Mouse (Mus musculus) lung, adult 2 months (tissue): ENCODE measurements around the gene Wbp4.

ENCODE experiments used
- CTCF ChIP-seq: fragments of 200-500 bp; IDR thresholded peaks from 2 replicates; pipeline ENCODE4 v1.5.1; 2011; ENCODE audit warnings: mild to moderate bottlenecking, low read length, control low read depth; ENCODE audit not compliant: insufficient read depth
- POLR2A ChIP-seq: fragments of 200-500 bp; IDR thresholded peaks from 2 replicates; pipeline ENCODE4 v1.6.1; 2011; ENCODE audit warnings: low read depth, mild to moderate bottlenecking, control low read depth, low read length, borderline replicate concordance; ENCODE audit errors: extremely low read depth

GRCm38 (mm10) chr14:79507846-79508245, 26.5 kb upstream of the Wbp4 start:
- TF ChIP-seq POLR2A (no peak), CTCF (no peak)
